Mouse (Mus musculus): ENCODE results near the gene Chaf1a. TPM values are rescaled to one million over a fixed set of nuclear protein-coding genes. Genes with fewer than 3 reads are reported as not detected.

Chaf1a gene
- polyA plus RNA-seq, 1 experiment from 2014 or later = 24.0 TPM

GRCm38 (mm10) chr17:56032831-56033230, 7.4 kb upstream of the Chaf1a start:
- H3K9me3 ChIP-seq (ENCODE audit: control insufficient read depth, low read length) = no peaks in the 10 kb centered on the region
- H3K9ac ChIP-seq (ENCODE audit: low read length) = 0 out of 2 replicates have a peak overlapping the region, but pooled peaks have one; percentile 6
- WGBS = 61% methylated on average over 7 of the region's 7 CpGs
- H3K4me3 ChIP-seq (ENCODE audit: low read length) = no peak overlapping the region
- peaks cover 2% of the 10 kb centered on the region; the same call in 1 of the 2 replicates for H3K36me3 ChIP-seq (ENCODE audit: control insufficient read depth, insufficient read depth, low read length)
- no peaks in the 10 kb centered on the region for H3K27me3 ChIP-seq (ENCODE audit: control insufficient read depth, insufficient read depth, low read depth, low read length)
- no peak overlapping the region for H3K27ac ChIP-seq (ENCODE audit: low read length)
- peaks cover 23% of the 10 kb centered on the region for H3K4me1 ChIP-seq (replicated peaks; ENCODE audit: control insufficient read depth, insufficient read depth, low read length)
- no peak for ATAC-seq (ENCODE audit: low read depth)
- H3K4me2 ChIP-seq (ENCODE audit: low read depth, low read length) = no peak overlapping the region

GRCm38 (mm10) chr17:56034040-56034725, 6.1 kb upstream of the Chaf1a start:
- 78% methylated on average over 7 of the region's 7 CpGs for WGBS
- no peak overlapping the region for H3K9ac ChIP-seq (ENCODE audit: low read length)
- H3K4me3 ChIP-seq (ENCODE audit: low read length) = no peak overlapping the region
- no peaks in the 10 kb centered on the region for H3K36me3 ChIP-seq (ENCODE audit: control insufficient read depth, insufficient read depth, low read length)
- H3K4me1 ChIP-seq (replicated peaks; ENCODE audit: control insufficient read depth, insufficient read depth, low read length) = peaks cover 23% of the 10 kb centered on the region
- no peaks in the 10 kb centered on the region for H3K27me3 ChIP-seq (ENCODE audit: control insufficient read depth, insufficient read depth, low read depth, low read length)
- ATAC-seq (ENCODE audit: low read depth) = no peak
- no peak overlapping the region for H3K27ac ChIP-seq (ENCODE audit: low read length)
- H3K4me2 ChIP-seq (ENCODE audit: low read depth, low read length) = no peak overlapping the region; the same call in 1 of the 2 replicates
- no peaks in the 10 kb centered on the region for H3K9me3 ChIP-seq (ENCODE audit: control insufficient read depth, low read length)

GRCm38 (mm10) chr17:56034726-56035100, 5.5 kb upstream of the Chaf1a start:
- no peaks in the 10 kb centered on the region for H3K27me3 ChIP-seq (ENCODE audit: control insufficient read depth, insufficient read depth, low read depth, low read length)
- no peak overlapping the region; the same call in 1 of the 2 replicates for H3K4me2 ChIP-seq (ENCODE audit: low read depth, low read length)
- no peak for ATAC-seq (ENCODE audit: low read depth)
- H3K9me3 ChIP-seq (ENCODE audit: control insufficient read depth, low read length) = no peaks in the 10 kb centered on the region
- 74% methylated on average over 6 of the region's 6 CpGs for WGBS
- H3K36me3 ChIP-seq (ENCODE audit: control insufficient read depth, insufficient read depth, low read length) = no peaks in the 10 kb centered on the region
- no peak overlapping the region for H3K9ac ChIP-seq (ENCODE audit: low read length)
- peaks cover 23% of the 10 kb centered on the region for H3K4me1 ChIP-seq (replicated peaks; ENCODE audit: control insufficient read depth, insufficient read depth, low read length)
- H3K4me3 ChIP-seq (ENCODE audit: low read length) = no peak overlapping the region
- no peak overlapping the region for H3K27ac ChIP-seq (ENCODE audit: low read length)

- H3K4me2 ChIP-seq (ENCODE audit: low read depth, low read length) = peak overlapping the region; percentile 69
- H3K9me3 ChIP-seq (ENCODE audit: control insufficient read depth, low read length) = no peaks in the 10 kb centered on the region
- 45% methylated on average over 4 of the region's 4 CpGs for WGBS
- peak overlapping the region; percentile 79 for H3K4me3 ChIP-seq (ENCODE audit: low read length)
- H3K27me3 ChIP-seq (ENCODE audit: control insufficient read depth, insufficient read depth, low read depth, low read length) = no peaks in the 10 kb centered on the region
- no peaks in the 10 kb centered on the region for H3K36me3 ChIP-seq (ENCODE audit: control insufficient read depth, insufficient read depth, low read length)
- no peak for ATAC-seq (ENCODE audit: low read depth)
- H3K9ac ChIP-seq (ENCODE audit: low read length) = peak overlapping the region; percentile 90
- no peak overlapping the region for H3K27ac ChIP-seq (ENCODE audit: low read length)
- peaks cover 23% of the 10 kb centered on the region for H3K4me1 ChIP-seq (replicated peaks; ENCODE audit: control insufficient read depth, insufficient read depth, low read length)
Measured at GRCm38 (mm10) chr17:56035216-56035615, 5.0 kb upstream of the Chaf1a start.

GRCm38 (mm10) chr17:56036176-56036900, 3.9 kb upstream of the Chaf1a start, which contains the start of gene Sh3gl1:
TSS of gene Sh3gl1 (minus strand) at chr17:56036635.
- WGBS = under 1% methylated on average over 73 of the region's 74 CpGs
- H3K4me2 ChIP-seq (ENCODE audit: low read depth, low read length) = peak within 1 kb of the TSS; percentile 69
- peak within 1 kb of the TSS; percentile 79 for H3K4me3 ChIP-seq (ENCODE audit: low read length)
- peak; percentile 90 for ATAC-seq (ENCODE audit: low read depth)
- H3K36me3 ChIP-seq (ENCODE audit: control insufficient read depth, insufficient read depth, low read length) = no peaks in the 10 kb centered on the region
- peak within 1 kb of the TSS; percentile 81 for H3K27ac ChIP-seq (ENCODE audit: low read length)
- H3K9ac ChIP-seq (ENCODE audit: low read length) = peak within 1 kb of the TSS; percentile 90
- no peaks in the 10 kb centered on the region for H3K9me3 ChIP-seq (ENCODE audit: control insufficient read depth, low read length)
- no peaks in the 10 kb centered on the region for H3K27me3 ChIP-seq (ENCODE audit: control insufficient read depth, insufficient read depth, low read depth, low read length)
- H3K4me1 ChIP-seq (replicated peaks; ENCODE audit: control insufficient read depth, insufficient read depth, low read length) = peaks cover 28% of the 10 kb centered on the region

- Histone ChIP-seq H3K9ac (ENCODE audit: low read length) (peak overlapping the region; percentile 67), H3K9me3 (ENCODE audit: control insufficient read depth, low read length) (no peaks in the 10 kb centered on the region), H3K27me3 (ENCODE audit: control insufficient read depth, insufficient read depth, low read depth, low read length) (no peaks in the 10 kb centered on the region), H3K4me3 (ENCODE audit: low read length) (peak overlapping the region; percentile 79), H3K4me1 (replicated peaks; ENCODE audit: control insufficient read depth, insufficient read depth, low read length) (peaks cover 34% of the 10 kb centered on the region), H3K4me2 (ENCODE audit: low read depth, low read length) (peak overlapping the region; percentile 53), H3K36me3 (ENCODE audit: control insufficient read depth, insufficient read depth, low read length) (no peaks in the 10 kb centered on the region), H3K27ac (ENCODE audit: low read length) (no peak overlapping the region)
- 33% methylated on average over 13 of the region's 13 CpGs for WGBS
- 0 out of 2 replicates have a peak, but pooled peaks have one; percentile 0 for ATAC-seq (ENCODE audit: low read depth)
Measured at GRCm38 (mm10) chr17:56036901-56037287, 3.3 kb upstream of the Chaf1a start.

GRCm38 (mm10) chr17:56038583-56039261, 1.5 kb upstream of the Chaf1a start:
- no peak overlapping the region for H3K27ac ChIP-seq (ENCODE audit: low read length)
- H3K9ac ChIP-seq (ENCODE audit: low read length) = no peak overlapping the region
- no peak for ATAC-seq (ENCODE audit: low read depth)
- H3K9me3 ChIP-seq (ENCODE audit: control insufficient read depth, low read length) = no peaks in the 10 kb centered on the region
- no peak overlapping the region for H3K4me2 ChIP-seq (ENCODE audit: low read depth, low read length)
- no peaks in the 10 kb centered on the region for H3K36me3 ChIP-seq (ENCODE audit: control insufficient read depth, insufficient read depth, low read length)
- H3K4me1 ChIP-seq (replicated peaks; ENCODE audit: control insufficient read depth, insufficient read depth, low read length) = peaks cover 25% of the 10 kb centered on the region
- no peaks in the 10 kb centered on the region for H3K27me3 ChIP-seq (ENCODE audit: control insufficient read depth, insufficient read depth, low read depth, low read length)
- no peak overlapping the region for H3K4me3 ChIP-seq (ENCODE audit: low read length)
- 76% methylated on average over 8 of the region's 8 CpGs for WGBS

GRCm38 (mm10) chr17:56039345-56039744, 894 bp upstream of the Chaf1a start:
- H3K27ac ChIP-seq (ENCODE audit: low read length) = peak overlapping the region; percentile 56
- peak overlapping the region; percentile 86 for H3K4me3 ChIP-seq (ENCODE audit: low read length)
- H3K36me3 ChIP-seq (ENCODE audit: control insufficient read depth, insufficient read depth, low read length) = no peaks in the 10 kb centered on the region
- H3K4me2 ChIP-seq (ENCODE audit: low read depth, low read length) = peak overlapping the region; percentile 49
- H3K9ac ChIP-seq (ENCODE audit: low read length) = peak overlapping the region; percentile 62; the same call in 1 of the 2 replicates
- no peak for ATAC-seq (ENCODE audit: low read depth)
- WGBS = 74% methylated on average over 4 of the region's 4 CpGs
- no peaks in the 10 kb centered on the region for H3K9me3 ChIP-seq (ENCODE audit: control insufficient read depth, low read length)
- no peaks in the 10 kb centered on the region for H3K27me3 ChIP-seq (ENCODE audit: control insufficient read depth, insufficient read depth, low read depth, low read length)
- peaks cover 25% of the 10 kb centered on the region for H3K4me1 ChIP-seq (replicated peaks; ENCODE audit: control insufficient read depth, insufficient read depth, low read length)

GRCm38 (mm10) chr17:56040857-56041163, 571 bp downstream of the Chaf1a start:
- peaks cover 15% of the 10 kb centered on the region for H3K4me1 ChIP-seq (replicated peaks; ENCODE audit: control insufficient read depth, insufficient read depth, low read length)
- H3K9ac ChIP-seq (ENCODE audit: low read length) = peak overlapping the region; percentile 87
- H3K27me3 ChIP-seq (ENCODE audit: control insufficient read depth, insufficient read depth, low read depth, low read length) = no peaks in the 10 kb centered on the region
- 1% methylated on average over 12 of the region's 12 CpGs for WGBS
- H3K9me3 ChIP-seq (ENCODE audit: control insufficient read depth, low read length) = no peaks in the 10 kb centered on the region
- peaks cover 6% of the 10 kb centered on the region for H3K36me3 ChIP-seq (ENCODE audit: control insufficient read depth, insufficient read depth, low read length)
- peak overlapping the region; percentile 87 for H3K27ac ChIP-seq (ENCODE audit: low read length)
- H3K4me3 ChIP-seq (ENCODE audit: low read length) = peak overlapping the region; percentile 86
- ATAC-seq (ENCODE audit: low read depth) = no peak
- H3K4me2 ChIP-seq (ENCODE audit: low read depth, low read length) = peak overlapping the region; percentile 87
